Mouse (Mus musculus): ENCODE data around the gene Plxna4.

- no peak for TF ChIP-seq ZC3H11A (IDR thresholded peaks at IDR 0.05; ENCODE audit: borderline replicate concordance, low read depth, low read length)
- TF ChIP-seq HCFC1 (IDR thresholded peaks at IDR 0.05; ENCODE audit: borderline replicate concordance, insufficient read depth, low read length), result no peak
Measured at GRCm38 (mm10) chr6:32510924-32511323, 77.1 kb downstream of the Plxna4 start.

Data from ES-E14 (cell line).